Mouse (Mus musculus): ENCODE measurements around the gene Gm20458.

Gm20458 gene

DNA sequence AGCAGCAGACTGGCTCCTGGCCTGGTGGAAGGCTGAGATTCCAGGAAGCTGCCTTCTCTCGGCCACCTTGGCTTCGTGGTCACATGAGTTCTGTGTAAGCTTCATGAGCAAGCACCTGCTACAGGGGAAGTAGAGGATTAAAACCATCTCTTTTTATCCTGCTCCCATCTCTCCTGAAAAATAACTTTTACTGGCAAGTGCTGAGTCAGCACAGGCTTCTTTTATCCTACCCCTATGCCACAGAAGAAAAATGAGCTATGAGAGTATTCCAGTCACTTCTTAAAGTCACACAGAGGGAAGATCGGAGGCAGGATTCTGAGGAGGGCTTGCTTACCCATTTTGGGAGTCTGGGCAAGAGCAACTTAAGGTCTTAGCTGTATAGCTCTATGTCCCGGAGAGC is 76.2 kb downstream of the Gm20458 start:
- no peak for DNase-seq (ENCODE audit: low spot score in 2 of 2)
